Mouse (Mus musculus): ENCODE data around the gene Ddost.

DNA sequence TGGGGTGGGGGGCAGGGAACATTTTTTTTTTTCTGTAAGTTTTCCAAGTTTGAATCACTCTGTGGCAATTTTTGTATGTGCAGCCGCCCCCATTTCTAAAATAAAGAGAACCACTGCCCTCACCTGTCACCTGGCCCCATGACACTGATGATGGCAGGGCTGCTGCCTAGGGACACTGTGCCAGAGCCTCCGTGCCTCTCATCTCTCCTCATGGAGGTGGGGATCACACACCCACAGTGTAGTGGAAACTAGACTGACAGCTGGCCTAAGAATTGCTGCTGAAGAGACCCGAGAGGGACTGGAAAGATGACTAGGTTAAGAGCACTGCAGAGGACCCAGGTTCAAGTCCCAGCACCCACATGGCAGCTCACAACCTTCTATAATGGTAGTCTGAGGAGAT is 7.6 kb downstream of the Ddost start:
- TF ChIP-seq CTCF (IDR thresholded peaks at IDR 0.05; ENCODE audit: extremely low read depth, insufficient read length, insufficient replicate concordance, low read depth, low read length) (no peak), POLR2A (IDR thresholded peaks at IDR 0.05; ENCODE audit: low read depth, low read length) (no peak)

Data from small intestine, adult 2 months (tissue).